Mouse (Mus musculus): ENCODE measurements around the gene Rnf145. TPM values are rescaled to one million over a fixed set of nuclear protein-coding genes. Genes with fewer than 3 reads are reported as not detected.

The Rnf145 gene
- 114 and 141 TPM in 2 replicates for polyA plus RNA-seq (2014; fragmentation: Nextera tagmentation; extraction: Ambion mirVana)

GRCm38 (mm10) chr11:44518281-44519095 lies at the start of gene Rnf145:
Rnf145 (plus strand) TSS chr11:44518964.
- ATAC-seq (ENCODE audit: low read depth) = peak; percentile 90
- Histone ChIP-seq H3K27ac (ENCODE audit: low read depth, low read length) (peak within 1 kb of the TSS; percentile 92), H3K4me1 (ENCODE audit: control insufficient read depth, insufficient read depth, low read length) (peaks cover 15% of the 10 kb centered on the region), H3K9ac (replicated peaks; ENCODE audit: low read depth, low read length) (peak within 1 kb of the TSS; percentile 92), H3K4me2 (ENCODE audit: low read depth, low read length) (peak within 1 kb of the TSS; percentile 71), H3K9me3 (ENCODE audit: control insufficient read depth, low read length) (no peaks in the 10 kb centered on the region), H3K36me3 (ENCODE audit: control insufficient read depth, insufficient read depth, low read length) (no peaks in the 10 kb centered on the region), H3K4me3 (ENCODE audit: low read depth, low read length) (peak within 1 kb of the TSS; percentile 90), H3K27me3 (ENCODE audit: control insufficient read depth, insufficient read depth, low read length) (no peaks in the 10 kb centered on the region)
- WGBS = under 1% methylated on average over 64 of the region's 70 CpGs

GRCm38 (mm10) chr11:44469646-44470431 lies 48.9 kb upstream of the Rnf145 start:
- peak; percentile 74 for ATAC-seq (ENCODE audit: low read depth)
- WGBS = 2% methylated on average over 59 of the region's 59 CpGs
- Histone ChIP-seq H3K9me3 (ENCODE audit: control insufficient read depth, low read length) (no peaks in the 10 kb centered on the region), H3K36me3 (ENCODE audit: control insufficient read depth, insufficient read depth, low read length) (no peaks in the 10 kb centered on the region), H3K4me3 (ENCODE audit: low read depth, low read length) (peak overlapping the region; percentile 96), H3K27me3 (ENCODE audit: control insufficient read depth, insufficient read depth, low read length) (no peaks in the 10 kb centered on the region), H3K27ac (ENCODE audit: low read depth, low read length) (peak overlapping the region; percentile 81), H3K4me2 (ENCODE audit: low read depth, low read length) (peak overlapping the region; percentile 97), H3K4me1 (ENCODE audit: control insufficient read depth, insufficient read depth, low read length) (peaks cover 14% of the 10 kb centered on the region), H3K9ac (replicated peaks; ENCODE audit: low read depth, low read length) (peak overlapping the region; percentile 87)

- peak within 1 kb of the TSS; percentile 96 for H3K4me3 ChIP-seq (ENCODE audit: low read depth, low read length)
- H3K36me3 ChIP-seq (ENCODE audit: control insufficient read depth, insufficient read depth, low read length) = no peaks in the 10 kb centered on the region
- peak within 1 kb of the TSS; percentile 87 for H3K9ac ChIP-seq (replicated peaks; ENCODE audit: low read depth, low read length)
- peak; percentile 96 for ATAC-seq (ENCODE audit: low read depth)
- under 1% methylated on average over 54 of the region's 54 CpGs for WGBS
- H3K9me3 ChIP-seq (ENCODE audit: control insufficient read depth, low read length) = no peaks in the 10 kb centered on the region
- peaks cover 14% of the 10 kb centered on the region for H3K4me1 ChIP-seq (ENCODE audit: control insufficient read depth, insufficient read depth, low read length)
- H3K27ac ChIP-seq (ENCODE audit: low read depth, low read length) = peak within 1 kb of the TSS; percentile 81
- H3K4me2 ChIP-seq (ENCODE audit: low read depth, low read length) = peak within 1 kb of the TSS; percentile 97
- H3K27me3 ChIP-seq (ENCODE audit: control insufficient read depth, insufficient read depth, low read length) = no peaks in the 10 kb centered on the region
Measured at GRCm38 (mm10) chr11:44470432-44471336, 48.1 kb upstream of the Rnf145 start, which contains the start of gene Ublcp1. Ublcp1 (minus strand) TSS chr11:44470498.

- Histone ChIP-seq H3K9ac (replicated peaks; ENCODE audit: low read depth, low read length) (peak overlapping the region; percentile 87), H3K36me3 (ENCODE audit: control insufficient read depth, insufficient read depth, low read length) (no peaks in the 10 kb centered on the region), H3K4me3 (ENCODE audit: low read depth, low read length) (peak overlapping the region; percentile 96), H3K9me3 (ENCODE audit: control insufficient read depth, low read length) (no peaks in the 10 kb centered on the region), H3K4me1 (ENCODE audit: control insufficient read depth, insufficient read depth, low read length) (peaks cover 14% of the 10 kb centered on the region), H3K27me3 (ENCODE audit: control insufficient read depth, insufficient read depth, low read length) (no peaks in the 10 kb centered on the region), H3K4me2 (ENCODE audit: low read depth, low read length) (peak overlapping the region; percentile 97), H3K27ac (ENCODE audit: low read depth, low read length) (peak overlapping the region; percentile 81)
- 27% methylated on average over 4 of the region's 4 CpGs for WGBS
- ATAC-seq (ENCODE audit: low read depth) = no peak
Measured at GRCm38 (mm10) chr11:44471337-44471995, 47.3 kb upstream of the Rnf145 start.

- Histone ChIP-seq H3K27me3 (ENCODE audit: control insufficient read depth, insufficient read depth, low read length) (no peaks in the 10 kb centered on the region), H3K27ac (ENCODE audit: low read depth, low read length) (no peak overlapping the region), H3K9ac (replicated peaks; ENCODE audit: low read depth, low read length) (no peak overlapping the region), H3K36me3 (ENCODE audit: control insufficient read depth, insufficient read depth, low read length) (no peaks in the 10 kb centered on the region), H3K4me2 (ENCODE audit: low read depth, low read length) (no peak overlapping the region), H3K4me3 (ENCODE audit: low read depth, low read length) (no peak overlapping the region), H3K4me1 (ENCODE audit: control insufficient read depth, insufficient read depth, low read length) (peaks cover 8% of the 10 kb centered on the region), H3K9me3 (ENCODE audit: control insufficient read depth, low read length) (no peaks in the 10 kb centered on the region)
- no peak for ATAC-seq (ENCODE audit: low read depth)
- WGBS = 62% methylated on average over 3 of the region's 3 CpGs
Measured at GRCm38 (mm10) chr11:44475467-44475866, 43.3 kb upstream of the Rnf145 start.

- no peak overlapping the region for H3K4me3 ChIP-seq (ENCODE audit: low read depth, low read length)
- H3K9me3 ChIP-seq (ENCODE audit: control insufficient read depth, low read length) = no peaks in the 10 kb centered on the region
- peaks cover 5% of the 10 kb centered on the region for H3K4me1 ChIP-seq (ENCODE audit: control insufficient read depth, insufficient read depth, low read length)
- no peaks in the 10 kb centered on the region for H3K36me3 ChIP-seq (ENCODE audit: control insufficient read depth, insufficient read depth, low read length)
- H3K4me2 ChIP-seq (ENCODE audit: low read depth, low read length) = no peak overlapping the region
- 88% methylated on average over 2 of the region's 2 CpGs for WGBS
- no peak overlapping the region for H3K27ac ChIP-seq (ENCODE audit: low read depth, low read length)
- H3K9ac ChIP-seq (replicated peaks; ENCODE audit: low read depth, low read length) = no peak overlapping the region
- ATAC-seq (ENCODE audit: low read depth) = no peak
- no peaks in the 10 kb centered on the region for H3K27me3 ChIP-seq (ENCODE audit: control insufficient read depth, insufficient read depth, low read length)
Measured at GRCm38 (mm10) chr11:44476445-44476844, 42.3 kb upstream of the Rnf145 start.

- Histone ChIP-seq H3K9me3 (ENCODE audit: control insufficient read depth, low read length) (no peaks in the 10 kb centered on the region), H3K9ac (replicated peaks; ENCODE audit: low read depth, low read length) (no peak overlapping the region), H3K4me2 (ENCODE audit: low read depth, low read length) (no peak overlapping the region), H3K4me1 (ENCODE audit: control insufficient read depth, insufficient read depth, low read length) (no peaks in the 10 kb centered on the region), H3K36me3 (ENCODE audit: control insufficient read depth, insufficient read depth, low read length) (no peaks in the 10 kb centered on the region), H3K27ac (ENCODE audit: low read depth, low read length) (no peak overlapping the region), H3K4me3 (ENCODE audit: low read depth, low read length) (no peak overlapping the region), H3K27me3 (ENCODE audit: control insufficient read depth, insufficient read depth, low read length) (no peaks in the 10 kb centered on the region)
- no peak for ATAC-seq (ENCODE audit: low read depth)
- 97% methylated on average over 4 of the region's 4 CpGs for WGBS
Measured at GRCm38 (mm10) chr11:44478382-44478781, 40.4 kb upstream of the Rnf145 start.

GRCm38 (mm10) chr11:44480246-44480645 lies 38.5 kb upstream of the Rnf145 start:
- no peak overlapping the region for H3K27ac ChIP-seq (ENCODE audit: low read depth, low read length)
- no peak overlapping the region for H3K9ac ChIP-seq (replicated peaks; ENCODE audit: low read depth, low read length)
- H3K4me2 ChIP-seq (ENCODE audit: low read depth, low read length) = no peak overlapping the region
- WGBS = 88% methylated on average over 6 of the region's 6 CpGs
- H3K9me3 ChIP-seq (ENCODE audit: control insufficient read depth, low read length) = no peaks in the 10 kb centered on the region
- no peaks in the 10 kb centered on the region for H3K27me3 ChIP-seq (ENCODE audit: control insufficient read depth, insufficient read depth, low read length)
- no peaks in the 10 kb centered on the region for H3K36me3 ChIP-seq (ENCODE audit: control insufficient read depth, insufficient read depth, low read length)
- no peak overlapping the region for H3K4me3 ChIP-seq (ENCODE audit: low read depth, low read length)
- H3K4me1 ChIP-seq (ENCODE audit: control insufficient read depth, insufficient read depth, low read length) = no peaks in the 10 kb centered on the region
- no peak for ATAC-seq (ENCODE audit: low read depth)
